Mouse (Mus musculus) 3T3-L1 (cell line): Measurements from ENCODE around the gene Hoxd11.

Source experiments
- DNase-seq: peaks from one replicate; pipeline ENCODE4 v3.0.0-alpha.2; 2015; ENCODE audit warnings: low read depth, low spot score

Hoxd11 gene

DNA sequence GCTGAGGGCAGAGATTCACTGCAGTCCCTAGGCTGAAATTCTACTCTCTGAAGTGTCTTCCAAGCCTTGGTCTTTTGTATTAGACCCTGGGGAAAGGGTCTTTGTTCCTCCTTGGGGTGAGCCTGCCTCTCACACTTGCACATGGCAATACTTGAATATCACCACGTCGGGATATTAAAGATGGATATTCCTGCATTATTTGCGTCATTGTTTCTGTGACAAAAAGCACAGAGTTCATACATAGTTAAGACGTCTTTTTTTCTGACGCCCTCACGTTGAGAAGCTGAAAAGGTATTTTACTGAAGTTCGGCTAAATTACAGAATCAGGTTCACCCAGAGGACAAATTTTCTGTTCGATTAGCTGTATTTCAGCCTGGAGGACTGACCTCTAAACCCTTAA lies 51.0 kb downstream of the Hoxd11 start:
- no peak for DNase-seq

DNA sequence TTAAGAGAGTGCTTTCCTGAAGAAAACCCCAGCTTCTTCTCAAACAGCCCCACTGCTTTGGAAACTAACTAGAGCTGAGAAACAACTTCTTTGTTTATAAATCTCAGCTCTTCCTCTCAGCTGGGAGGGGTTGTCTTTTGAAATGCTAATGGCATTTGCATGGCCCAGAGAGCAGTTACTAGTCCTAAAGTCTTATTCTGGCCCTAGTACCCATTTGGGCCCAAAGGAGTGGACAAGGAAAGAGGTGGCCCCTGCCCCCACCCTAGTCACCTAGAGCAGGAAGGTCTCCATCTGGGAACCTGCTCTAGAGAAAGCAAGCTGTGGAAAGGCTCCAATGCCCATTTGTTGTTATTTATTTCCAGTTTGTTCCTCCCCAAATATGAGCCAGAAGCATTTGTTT lies 51.7 kb downstream of the Hoxd11 start:
- DNase-seq, result no peak

DNA sequence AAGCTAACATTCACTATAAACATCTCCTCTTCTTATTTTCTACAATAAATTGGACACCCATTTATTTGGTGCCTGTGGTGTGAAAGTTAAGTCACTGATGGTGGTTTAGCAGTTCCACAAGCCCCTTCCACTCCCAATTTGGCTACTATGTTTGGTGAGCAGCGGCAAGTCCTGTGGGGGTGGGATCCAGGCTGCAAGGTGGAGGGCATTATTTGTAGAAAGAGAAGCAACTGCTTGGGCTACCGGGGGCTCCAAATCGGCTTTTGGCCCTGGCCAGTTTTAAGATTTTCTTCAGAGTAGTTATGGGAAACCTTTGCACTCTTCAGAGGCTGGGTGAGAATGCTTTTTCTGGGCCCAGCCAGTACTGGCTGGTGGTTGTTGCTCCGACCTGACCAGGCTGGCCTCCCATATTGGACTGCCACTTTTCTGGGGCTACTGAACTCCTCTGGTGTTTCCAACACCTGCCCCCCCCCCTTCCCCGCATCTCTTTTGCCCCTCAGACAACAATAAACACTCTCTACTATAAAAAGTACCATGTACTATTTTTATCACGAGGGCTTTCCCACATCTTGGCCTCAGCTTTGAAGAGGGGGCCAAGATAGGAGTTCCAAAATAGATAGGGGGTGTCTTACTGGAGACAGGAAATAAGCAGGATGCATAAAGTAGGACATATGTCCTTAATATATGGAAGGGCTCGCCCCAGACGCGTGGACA lies 52.6 kb downstream of the Hoxd11 start:
- no peak for DNase-seq

DNA sequence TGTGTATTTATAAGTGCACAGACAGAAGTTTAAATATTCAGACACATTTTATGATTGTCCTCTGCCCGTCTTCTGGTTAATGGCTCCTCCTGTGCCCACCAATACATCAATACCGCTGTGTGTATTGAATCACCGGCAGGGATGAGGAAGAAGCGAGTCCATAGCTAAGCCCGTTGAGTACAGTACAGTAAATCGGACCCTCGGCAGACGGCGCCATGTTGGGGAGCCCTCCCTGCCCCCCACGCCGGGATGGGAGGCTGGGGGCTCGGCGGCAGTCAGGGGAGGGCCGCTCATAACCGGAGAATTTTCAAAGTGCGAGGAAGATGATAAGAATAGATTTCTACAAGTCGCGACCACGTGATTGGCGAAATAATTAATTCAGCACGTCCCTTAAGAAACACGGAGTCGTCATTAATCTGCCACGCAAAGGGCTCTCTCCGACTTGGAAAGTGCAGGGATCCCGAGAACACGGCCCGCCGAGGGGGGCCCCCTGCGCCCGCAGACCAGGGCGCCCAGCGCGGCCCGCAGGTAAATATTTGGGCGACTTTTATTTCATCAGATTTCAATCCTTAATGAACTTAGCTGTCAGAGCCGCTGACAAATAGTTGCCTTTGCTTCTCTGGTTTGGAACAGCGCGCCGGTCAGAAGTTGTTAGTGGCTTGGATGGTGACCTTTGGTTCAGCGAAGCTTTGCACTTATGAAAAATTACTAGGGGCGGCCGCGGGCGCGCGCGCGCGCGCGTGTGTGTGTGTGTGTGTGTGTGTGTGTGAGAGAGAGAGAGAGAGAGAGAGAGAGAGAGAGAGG lies 53.4 kb downstream of the Hoxd11 start:
- no peak for DNase-seq

DNA sequence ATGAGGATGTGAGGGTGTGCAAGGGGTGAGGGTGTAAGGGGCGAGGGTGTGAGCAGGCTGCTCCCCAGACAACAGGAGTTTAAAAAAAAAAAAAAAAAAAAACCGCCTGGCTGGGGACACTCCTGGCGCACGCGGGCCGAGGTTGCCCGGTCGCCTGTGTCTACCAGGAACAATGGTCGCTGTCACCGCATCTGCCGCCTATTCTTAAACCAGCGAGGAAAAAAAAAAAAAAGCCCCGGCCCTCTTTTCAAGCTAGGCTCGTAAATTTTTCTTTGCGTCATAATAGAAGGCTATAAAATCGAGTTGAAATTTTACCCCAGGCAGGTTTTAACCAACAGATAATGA lies 53.9 kb downstream of the Hoxd11 start:
- DNase-seq, result no peak

DNA sequence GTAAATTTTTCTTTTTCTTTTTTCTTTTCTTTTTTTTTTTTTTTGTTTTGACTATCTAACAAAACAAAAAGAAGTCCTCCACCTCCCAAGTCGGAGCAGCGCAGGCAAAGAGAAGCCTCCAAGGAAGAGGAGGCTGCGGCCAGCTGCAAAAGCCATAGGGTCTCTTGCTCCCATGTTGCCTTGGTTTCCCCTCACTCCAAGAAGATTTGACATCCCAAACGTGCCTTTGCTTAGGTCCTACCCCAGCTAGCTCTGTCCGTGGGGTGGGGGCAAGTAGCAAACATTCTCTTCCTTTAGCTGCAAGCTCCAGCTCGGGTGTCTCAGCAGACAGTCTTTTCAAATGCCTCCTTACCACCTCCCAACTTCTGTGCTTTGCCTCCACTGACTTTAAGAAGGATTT lies 54.4 kb downstream of the Hoxd11 start:
- no peak for DNase-seq

DNA sequence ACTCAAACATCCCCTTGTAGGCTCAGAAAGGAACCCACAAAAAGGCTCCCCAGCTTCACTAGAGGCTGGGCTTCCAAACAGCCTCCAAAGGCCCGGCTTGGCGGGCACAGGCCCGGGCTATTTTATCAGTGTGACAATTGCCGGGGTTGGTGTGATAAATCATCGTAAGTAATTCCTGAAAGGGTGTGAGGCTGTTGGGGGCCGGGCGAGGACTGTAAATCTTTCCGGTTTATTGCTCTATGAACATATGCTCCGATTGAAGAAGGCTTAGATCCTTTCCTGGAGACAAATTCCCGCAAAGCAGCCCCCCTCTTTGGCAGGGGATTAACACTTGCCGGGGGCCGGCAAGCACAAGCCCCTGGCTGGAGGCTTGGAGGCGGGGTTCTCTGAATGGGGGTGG lies 55.1 kb downstream of the Hoxd11 start:
- no peak for DNase-seq

DNA sequence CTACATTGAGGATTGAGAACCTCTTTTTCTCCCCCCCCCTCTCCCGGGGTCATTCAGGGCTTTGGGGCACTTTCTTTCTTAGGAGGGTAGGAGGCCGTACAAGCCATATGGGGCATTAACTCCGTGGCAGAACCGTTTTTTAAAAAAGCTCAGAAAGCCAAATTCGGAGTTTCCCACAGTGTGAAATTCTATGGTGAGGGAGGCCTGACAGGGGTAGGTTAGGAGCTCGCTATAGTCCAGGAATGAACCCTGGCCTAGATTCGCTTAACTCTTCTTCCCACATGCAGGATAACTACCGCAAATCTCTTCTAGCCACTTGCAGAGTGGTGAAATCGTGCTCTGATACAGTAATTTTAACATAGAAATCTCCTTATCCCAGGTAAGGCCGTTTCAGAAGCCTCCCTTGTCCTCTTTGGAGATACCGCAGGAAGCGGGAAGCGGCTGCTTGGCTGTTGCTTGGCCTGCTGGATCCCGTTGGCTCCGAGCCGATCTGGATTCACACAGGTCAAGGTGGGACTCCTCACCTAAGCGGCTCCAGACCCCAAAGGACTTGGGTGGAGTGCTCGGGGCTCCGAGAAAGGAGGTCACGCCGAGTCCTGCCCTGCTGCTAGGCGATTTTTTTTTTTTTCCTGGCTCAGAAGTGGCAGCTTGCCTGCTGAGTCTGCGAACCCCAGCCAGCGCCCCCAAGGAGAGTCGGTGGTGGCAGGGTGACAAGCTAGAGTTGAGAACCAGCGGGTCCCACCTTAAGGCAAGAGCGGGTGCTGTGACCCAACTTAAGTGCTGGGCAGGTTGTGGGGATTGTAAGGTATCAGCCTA lies 55.8 kb downstream of the Hoxd11 start:
- DNase-seq, result no peak

DNA sequence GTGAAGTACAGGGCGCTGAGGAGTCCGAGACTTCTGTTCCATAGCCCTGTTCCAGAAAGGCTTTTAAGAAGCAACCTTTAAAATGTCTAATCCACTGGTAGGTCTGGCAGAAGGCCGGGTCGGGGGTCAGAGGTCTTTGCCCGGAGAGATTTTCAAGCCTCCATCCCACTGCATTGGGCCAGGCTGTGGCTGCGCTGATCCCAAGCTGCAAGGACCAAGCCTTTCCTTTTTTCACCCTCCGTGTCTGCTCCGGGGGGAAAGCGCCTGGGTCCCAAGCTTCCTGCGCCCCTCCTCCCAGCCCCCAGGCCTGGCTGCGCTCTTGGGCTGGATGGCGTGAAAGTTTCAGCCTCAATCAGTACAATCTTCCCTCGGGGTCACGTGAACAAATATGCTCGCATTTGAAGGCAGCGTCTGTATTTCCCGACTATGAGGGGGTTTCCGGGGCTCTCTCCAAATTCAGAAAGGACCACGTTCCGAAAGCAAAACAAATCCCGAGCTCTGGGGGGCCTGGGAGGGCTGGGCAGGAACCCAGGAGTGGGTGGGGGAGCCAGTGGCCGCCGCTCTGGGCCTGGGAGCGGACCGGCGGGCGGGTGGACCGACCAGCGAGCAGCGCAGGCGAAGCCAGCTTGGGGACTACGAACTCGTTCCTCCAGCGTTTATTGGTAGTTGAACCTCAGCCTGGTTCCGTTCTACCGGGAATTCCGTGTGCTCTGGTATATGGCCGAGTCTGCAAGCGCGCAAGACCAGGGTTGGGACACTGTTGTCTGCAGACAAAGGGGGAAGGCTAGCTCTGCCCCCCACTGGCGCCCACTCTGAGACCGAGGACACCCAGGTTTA lies 56.7 kb downstream of the Hoxd11 start:
- DNase-seq, result no peak
